Mouse (Mus musculus): ENCODE data around the gene Unc93a2.
A peak's percentile ranks its signal among the peaks of the same experiment; 100 is the strongest.
"Not testable (repeated sequence)": the region's sequence is repeated elsewhere in the genome, so short reads cannot be mapped to it uniquely, and the experiment has no call there.

Gene Unc93a2

GRCm38 (mm10) chr17:7369401-7369800, 15.9 kb downstream of the Unc93a2 start:
- not testable (repeated sequence) for DNase-seq

- DNase-seq = not testable (repeated sequence)
Observed at GRCm38 (mm10) chr17:7366676-7367374, 18.4 kb downstream of the Unc93a2 start.

DNA sequence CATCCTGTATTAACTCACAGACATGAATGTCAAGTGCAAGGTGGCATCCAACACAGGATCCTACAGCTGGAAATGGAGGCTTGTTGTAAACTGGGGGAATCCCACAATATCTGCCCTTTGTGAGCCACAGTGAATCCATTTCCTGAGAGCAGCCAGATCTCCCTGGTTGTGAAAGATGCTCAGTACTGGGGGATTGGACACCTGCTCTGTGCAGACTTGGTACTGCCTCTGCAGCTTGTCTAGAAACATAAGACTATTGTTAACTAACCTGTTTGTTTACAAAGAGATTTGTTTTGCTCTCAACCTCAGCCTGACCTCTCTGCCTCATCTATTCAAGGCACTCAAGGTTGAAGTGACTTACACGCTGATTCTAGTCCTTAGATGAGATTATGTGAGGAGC, 19.0 kb downstream of the Unc93a2 start:
- not testable (repeated sequence) for DNase-seq

DNA sequence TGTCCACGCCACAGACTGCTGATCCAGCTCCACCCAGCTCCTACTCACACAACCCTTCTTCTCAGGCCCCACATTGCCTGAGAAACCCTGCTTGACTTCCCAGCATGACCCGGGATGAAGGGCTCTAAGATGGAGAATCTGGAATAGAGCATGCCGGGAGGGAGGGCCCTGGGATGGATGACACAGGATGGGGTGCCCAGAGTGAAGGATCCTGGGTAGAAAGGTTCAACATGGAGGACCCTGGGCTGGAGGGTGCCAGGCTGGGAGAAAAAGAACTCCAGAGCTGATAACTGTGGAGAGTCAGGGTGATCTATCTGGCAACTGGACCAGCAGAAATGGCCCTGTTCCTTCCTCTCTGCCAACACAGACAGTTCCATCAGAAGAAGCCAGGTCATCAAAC, 19.6 kb downstream of the Unc93a2 start:
- not testable (repeated sequence) for DNase-seq

GRCm38 (mm10) chr17:7360749-7361465, 24.4 kb downstream of the Unc93a2 start:
- DNase-seq = peak; percentile 69 to 73

DNA sequence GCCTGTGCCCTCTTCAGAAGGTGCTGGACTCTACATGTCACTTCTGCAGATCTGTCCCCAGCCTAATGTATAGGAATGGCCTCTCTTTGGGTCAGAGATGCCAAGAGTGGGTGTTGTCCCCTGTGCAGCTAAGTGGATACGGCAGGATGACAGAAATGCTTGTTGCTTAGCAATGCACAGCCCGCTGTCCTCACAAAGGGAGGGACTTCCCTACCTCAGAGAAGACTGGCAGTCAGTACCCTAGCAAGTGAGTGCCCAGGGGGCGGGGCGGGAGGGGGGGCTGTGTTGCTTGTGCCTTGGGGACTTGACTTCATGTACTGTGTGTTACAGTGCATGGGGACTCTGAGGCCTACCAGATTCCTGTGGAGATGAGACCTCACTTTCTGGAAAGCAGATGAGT, 25.5 kb downstream of the Unc93a2 start:
- not testable (repeated sequence) for DNase-seq

GRCm38 (mm10) chr17:7352596-7352995, 32.7 kb downstream of the Unc93a2 start, which contains the start of gene Ttll2:
TSS of gene Ttll2 (minus strand) at chr17:7352696.
- DNase-seq = not testable (repeated sequence)

GRCm38 (mm10) chr17:7348765-7349164, 36.5 kb downstream of the Unc93a2 start:
- DNase-seq = peak; percentile 16 to 31

DNA sequence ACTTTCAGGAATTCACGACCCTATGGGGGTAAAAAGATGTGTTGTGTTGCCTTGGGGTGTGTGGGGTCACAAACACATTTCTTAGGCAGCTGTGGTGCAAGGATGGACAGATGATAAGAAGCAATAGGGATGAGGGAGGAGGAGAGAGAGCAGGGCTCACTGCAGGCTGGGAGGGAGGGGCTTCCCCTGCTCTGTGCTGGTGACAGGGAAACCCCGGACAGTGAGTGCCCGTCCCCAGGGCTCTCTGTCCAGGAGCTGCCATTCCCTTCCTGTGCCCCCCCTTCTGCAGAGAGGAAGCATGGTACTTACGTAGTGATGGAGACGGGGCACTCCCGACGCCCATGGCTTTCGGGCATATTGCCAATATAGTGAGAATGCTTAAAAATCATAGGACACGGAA, 47.9 kb downstream of the Unc93a2 start:
- DNase-seq = not testable (repeated sequence)

DNA sequence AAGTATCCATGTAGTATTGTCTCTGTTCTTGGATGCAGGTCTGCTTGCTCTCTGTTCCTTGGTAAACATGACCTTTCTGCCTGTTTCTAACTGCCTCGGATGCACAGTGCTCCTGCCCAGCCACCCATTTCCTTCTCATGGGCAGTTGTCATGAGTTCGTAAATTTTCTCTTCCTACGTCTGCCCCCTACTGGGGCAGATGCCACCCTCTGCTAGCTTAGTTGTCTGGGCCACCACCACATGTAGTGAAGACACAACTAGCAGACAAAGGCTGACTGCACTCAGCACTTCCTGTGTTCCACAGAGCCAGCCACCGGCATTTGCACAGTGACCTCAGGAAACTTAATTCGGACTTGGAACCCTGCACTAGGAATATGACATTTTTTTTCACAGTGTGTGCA, 52.5 kb downstream of the Unc93a2 start:
- DNase-seq = not testable (repeated sequence)

DNA sequence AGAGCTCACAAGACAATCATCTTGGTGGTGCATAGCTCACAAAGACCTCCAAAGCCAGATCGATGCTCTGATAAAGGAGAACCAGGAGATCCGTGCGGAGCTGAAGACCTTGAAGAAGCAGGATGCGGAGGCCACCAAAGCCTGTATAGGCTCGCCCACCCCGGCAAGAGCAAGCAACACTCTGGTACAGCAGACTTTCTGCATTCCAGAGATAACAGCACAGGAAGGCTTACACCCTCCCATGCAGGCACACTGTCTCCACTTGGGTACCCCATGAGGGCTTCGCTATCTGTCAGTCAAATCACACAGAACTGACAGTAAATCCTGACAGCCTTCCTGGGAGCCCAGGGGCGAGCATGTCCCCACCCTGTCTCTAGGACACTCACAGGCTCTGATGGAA, 58.8 kb downstream of the Unc93a2 start:
- DNase-seq = not testable (repeated sequence)

DNA sequence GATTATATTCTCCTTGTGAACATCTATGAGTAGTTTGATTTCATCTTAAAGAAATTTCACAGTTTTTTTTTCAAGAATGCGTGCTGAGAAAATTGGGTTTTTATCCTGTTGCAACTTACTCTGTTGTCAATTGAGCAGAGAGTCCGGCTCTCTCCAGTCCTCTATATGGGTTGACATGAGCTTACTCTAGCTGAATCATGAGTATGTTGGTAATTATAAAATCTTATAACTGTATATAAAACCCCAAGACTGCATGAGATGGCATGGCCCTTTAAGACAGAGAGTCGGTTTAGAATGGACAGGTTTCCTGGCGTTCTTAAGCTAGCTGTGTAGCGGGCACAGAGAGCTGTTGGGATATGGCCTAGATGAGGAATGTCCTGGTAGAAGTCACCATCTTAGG, 60.9 kb downstream of the Unc93a2 start, which contains the start of gene Tcp10a:
Gene Tcp10a (plus strand): TSS at position 301 of the 400 bp plus-strand sequence.
- not testable (repeated sequence) for DNase-seq

DNA sequence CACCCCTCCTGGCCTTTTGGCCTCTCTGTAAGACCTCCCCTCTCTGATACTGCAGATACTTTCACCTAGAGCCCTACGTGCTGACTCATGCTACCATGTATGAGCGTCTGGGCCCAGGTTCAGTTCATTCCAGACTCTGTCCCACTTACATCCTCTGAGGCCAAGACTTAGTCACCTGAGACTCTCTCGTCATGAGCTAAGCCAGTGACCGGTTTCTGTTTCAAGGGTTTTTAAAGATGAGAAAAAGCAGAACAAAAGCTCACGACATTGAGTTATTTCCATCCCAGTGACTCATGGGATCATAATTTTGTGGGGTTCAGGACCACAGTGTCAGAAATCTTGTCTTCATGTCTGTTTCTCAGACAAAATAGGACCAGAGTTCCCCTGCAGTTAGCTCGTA, 65.5 kb downstream of the Unc93a2 start:
- not testable (repeated sequence) for DNase-seq

DNA sequence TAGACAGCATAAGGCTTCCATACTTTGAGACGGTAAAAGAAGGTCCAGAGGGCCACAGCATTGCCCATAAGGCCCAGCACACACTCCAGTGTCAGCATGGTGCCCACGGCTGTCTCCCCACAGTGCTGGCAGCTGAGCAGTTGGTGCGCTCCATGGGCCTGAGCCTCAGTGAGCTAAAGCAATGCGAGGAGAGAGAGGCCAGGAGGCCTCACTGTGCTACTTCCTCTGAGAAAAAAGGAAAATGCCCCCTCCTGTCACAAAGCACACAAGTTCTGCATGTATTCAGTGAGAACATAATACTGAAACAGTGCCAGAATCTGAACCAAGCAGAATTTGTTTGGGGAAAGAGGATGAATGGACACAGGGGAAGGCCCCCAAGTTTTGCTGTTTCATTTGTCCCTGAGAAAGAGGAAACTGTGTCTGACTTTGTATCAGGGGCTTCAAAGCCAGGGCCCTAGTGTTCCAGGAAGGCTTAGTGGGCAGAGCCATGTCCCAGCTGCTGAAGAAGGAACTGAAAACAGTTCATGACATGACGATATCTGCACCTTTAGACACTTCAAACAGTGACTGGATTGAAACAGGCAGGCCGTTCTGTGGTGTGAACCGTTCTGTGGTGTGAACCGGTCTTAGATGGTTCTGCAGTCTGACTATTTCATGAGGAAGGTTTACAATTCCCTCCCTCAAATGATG, 69.4 kb downstream of the Unc93a2 start:
- DNase-seq = not testable (repeated sequence)

Data from cerebellum, adult 18-20 months (tissue).